Mouse (Mus musculus) cerebellum, postnatal 4 days (tissue): Measurements from ENCODE around the gene Slc9a5.

Experiments
- DNase-seq, 2 experiments: peaks; one replicate each; pipeline ENCODE4 v3.0.0; 2022; ENCODE audit warnings: low spot score in 2 of 2, mixed read lengths in 1 of 2

Slc9a5 gene

DNA sequence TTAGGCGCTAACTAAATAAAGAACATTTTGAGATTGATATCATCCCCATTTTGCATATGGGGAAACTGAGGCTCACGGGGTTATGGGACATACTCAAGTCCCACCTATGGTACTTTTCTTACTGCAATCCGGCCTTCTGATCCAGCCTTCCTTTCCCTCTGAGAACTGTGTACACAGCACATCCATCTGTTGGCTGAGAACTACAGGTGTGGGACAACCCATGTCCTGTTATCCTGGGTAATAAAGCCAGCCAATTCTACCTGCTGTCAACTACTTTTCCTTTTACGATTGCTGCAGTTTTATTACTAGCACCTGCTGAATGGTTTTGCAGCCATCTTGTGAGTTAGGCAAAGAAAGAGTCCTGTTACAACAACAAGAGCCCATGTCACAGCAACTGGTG is 5.9 kb downstream of the Slc9a5 start:
- no peak for DNase-seq

DNA sequence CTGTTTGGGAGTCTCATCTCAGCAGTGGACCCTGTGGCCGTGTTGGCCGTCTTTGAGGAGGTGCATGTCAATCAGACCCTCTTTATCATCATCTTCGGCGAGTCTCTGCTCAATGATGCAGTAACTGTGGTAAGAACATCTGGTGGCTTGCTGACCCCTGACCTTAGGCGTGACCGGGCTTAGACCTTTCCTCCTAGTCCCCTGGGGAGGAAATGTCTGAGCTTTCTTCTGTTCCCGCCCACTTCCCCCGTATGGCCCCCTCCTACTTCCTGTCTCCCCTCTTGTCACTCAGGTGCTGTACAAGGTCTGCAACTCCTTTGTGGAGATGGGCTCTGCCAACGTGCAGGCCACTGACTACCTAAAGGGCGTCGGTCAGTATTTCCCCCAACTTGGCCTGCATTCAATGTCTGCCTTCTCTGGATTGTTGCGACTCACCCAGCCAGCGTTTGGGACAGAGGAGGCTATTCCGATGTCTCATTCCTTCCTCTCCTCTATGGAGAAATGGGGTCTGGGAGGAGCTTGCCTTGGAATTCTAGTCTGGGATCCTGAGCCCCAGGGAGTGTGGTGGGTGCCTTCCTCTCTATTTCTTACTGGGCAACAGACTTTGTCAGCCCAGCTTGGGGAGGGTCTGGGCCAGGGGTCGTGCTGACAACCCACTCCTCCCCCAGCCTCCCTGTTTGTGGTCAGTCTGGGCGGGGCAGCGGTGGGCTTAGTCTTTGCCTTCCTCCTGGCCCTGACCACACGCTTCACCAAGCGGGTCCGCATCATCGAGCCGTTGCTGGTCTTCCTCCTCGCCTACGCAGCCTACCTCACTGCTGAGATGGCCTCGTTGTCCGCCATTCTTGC is 6.8 kb downstream of the Slc9a5 start:
- no peak for DNase-seq

DNA sequence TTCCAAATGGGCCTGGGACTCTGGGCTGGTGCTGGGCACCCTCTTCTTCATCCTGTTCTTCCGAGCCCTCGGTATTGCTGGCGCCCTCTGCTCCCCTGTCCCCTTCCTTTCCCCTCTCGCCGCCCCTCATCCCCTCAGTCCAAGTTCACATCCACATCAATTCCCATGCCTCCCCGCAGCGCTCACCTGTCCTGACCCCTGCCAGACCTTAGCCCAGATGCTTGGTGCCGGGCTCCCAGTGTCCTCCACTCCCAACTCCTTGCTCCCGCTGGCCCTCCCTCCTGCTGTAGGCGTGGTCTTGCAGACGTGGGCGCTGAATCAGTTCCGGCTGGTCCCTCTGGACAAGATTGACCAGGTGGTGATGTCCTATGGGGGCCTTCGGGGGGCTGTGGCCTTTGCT is 8.0 kb downstream of the Slc9a5 start:
- no peak for DNase-seq

DNA sequence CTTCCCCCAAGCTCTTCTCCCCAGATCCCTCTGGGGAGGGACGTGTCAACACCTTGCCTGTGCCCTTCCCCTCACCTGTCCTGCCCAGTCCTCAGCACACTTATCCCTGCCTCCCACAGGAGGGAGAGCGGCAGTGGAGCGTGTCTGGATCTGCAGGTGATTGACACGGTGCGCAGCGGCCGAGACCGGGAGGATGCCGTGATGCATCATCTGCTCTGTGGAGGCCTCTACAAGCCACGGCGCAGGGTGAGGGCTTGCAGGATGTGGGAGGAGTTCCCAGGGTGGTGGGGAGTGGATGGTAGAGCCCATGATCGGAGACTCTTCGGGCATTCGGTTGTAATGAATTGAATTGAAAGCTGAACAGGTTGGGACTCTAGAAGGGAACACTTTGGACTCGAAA is 10.6 kb downstream of the Slc9a5 start:
- DNase-seq, result no peak

DNA sequence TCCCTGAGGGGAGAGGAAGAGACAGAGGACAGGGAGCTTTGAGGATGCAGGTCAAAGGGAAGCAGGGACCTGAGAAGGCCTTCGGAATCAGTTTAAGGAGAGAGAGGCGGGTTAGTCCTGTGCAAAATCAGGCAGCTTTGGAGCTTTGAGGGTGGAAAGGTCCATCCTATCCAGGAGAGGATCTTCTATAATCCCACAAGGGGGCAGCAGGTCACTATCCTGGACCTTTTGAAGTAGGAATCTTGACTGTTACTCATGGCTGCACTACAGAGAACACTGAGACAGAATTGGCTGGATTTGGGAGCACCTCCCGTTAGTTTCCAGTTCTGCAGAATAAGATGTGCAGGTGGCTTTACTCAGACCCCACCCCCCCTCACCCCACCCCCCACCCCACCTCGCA is 11.0 kb downstream of the Slc9a5 start:
- no peak for DNase-seq

DNA sequence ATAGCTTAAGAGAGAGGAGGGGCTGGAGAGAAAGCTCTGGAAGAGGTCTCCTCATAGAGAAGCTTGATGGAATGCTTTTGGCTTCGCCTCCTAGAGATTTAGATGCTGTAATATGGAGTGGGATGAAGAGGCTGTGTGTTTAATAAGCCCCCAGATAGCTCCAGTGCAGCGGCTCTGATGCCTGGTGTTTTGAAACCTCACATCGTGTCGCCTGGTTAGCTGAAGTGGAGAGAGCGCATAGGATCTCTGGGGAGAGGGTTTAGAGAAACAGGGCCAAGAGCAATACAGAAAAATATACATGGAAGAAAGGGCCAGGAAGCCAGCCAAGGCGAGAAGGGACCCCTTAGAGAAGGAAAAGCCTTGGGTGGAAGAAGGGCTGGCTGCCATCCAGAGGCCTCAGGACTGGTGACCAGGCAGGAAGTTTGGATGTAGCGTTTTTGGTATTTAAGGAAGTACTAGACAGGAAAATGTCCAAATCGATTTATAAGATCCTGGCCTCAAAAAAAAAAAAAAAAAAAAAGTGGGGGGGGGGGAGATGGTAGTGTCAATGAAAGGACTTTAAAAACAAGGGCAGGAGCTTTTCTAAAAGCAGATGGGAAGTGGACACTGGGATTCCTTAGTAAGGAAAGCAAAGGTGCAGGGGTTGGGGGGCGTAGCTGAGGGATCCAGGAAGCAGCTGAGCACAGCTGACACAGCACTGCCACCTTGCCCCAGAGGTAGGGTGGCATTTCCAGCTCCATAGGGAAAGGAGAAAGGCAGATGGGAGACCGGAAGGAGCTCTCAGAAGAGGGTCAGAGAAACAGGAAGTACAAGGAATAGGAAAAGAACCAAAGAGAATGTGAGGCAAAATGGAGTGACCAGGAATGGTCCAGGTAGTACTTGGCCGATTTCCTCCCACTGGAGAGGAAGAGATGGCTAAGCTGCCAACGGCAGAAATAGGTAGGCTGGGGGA is 13.4 kb downstream of the Slc9a5 start:
- DNase-seq, result no peak

DNA sequence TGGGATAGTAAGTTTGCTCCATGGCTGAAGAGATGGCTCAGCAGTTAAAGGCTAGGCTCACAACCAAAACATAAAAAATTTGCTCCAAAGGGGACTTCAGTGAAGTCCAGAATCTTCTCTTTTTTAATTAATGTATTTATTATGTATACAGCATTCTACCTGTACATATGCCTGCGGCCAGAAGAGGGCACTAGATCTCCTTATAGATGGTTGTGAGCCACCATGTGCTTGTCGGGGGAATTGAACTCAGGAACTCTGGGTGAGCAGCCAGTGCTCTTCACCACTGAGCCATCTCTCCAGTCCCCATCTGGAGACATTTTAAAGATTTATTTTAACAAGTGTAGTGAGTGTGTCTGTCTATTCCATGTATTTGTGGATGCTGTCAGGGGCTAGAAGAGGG is 18.5 kb downstream of the Slc9a5 start:
- DNase-seq, result no peak

DNA sequence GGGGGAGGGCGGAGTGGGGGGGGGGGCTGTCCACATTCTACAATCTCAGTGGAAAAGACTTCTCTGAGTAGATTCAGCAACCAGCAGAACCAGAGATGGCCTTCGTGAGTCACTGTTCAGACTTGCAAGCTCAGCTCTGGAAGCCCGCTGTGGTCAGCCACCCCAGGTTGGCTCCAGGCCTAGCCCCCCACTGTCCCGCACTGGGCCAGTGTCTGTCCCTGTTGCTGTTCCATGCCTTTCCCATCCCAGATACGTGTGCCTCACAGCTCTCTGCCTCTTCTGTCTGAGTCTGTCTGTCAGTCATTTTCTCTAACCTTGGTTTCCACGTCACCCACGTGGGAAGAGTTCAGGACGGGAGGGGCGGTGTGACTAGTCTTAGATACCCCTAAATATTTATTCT is 23.8 kb downstream of the Slc9a5 start:
- no peak for DNase-seq

DNA sequence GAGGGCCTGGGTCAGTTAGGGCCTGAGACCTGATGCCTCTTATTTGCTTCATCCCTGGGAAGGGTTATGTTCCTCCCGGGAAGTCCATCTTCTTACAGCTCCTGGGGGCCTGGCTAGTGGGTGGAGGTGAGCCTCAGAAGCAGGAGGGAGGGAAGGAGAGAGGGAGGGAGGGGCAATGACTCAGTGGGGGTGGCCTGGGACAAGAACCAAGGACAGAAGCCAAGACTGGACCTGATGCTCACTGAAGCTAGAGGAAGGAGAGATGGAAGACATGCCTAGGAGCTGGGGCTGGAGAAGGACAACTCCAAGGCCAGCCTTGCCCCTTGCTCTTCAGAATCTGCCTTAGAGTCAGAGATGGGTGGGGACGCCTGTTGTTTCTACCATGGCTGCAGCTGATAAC is 24.4 kb downstream of the Slc9a5 start, which contains the start of gene Plekhg4:
Plekhg4 (plus strand) TSS at position 243 of the 400 bp plus-strand sequence.
- no peak for DNase-seq

DNA sequence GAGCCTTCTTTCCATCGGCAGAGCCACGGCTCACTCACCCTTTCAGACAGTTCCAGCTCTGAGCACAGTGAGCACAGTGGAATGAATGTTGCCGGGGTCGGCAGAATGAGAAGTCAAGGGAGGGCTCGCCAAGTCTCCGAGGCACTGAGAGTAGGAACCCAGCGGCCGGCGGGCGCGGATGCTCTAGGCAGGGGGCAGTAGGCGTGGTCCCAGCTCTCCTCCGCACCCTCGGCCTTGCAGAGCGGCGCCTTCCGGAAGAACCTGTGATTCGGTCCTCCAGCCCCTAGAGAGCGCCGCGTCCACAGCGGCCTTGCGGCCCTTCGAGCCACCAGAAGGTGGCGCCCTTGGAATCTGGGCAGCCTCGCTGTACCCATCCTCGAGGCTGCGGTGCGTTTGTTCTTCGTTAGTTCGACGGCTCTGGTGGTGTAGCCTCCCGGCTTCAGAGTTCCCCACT is 25.9 kb downstream of the Slc9a5 start:
- DNase-seq, result peak in 1 of 2 experiments; percentile 46

DNA sequence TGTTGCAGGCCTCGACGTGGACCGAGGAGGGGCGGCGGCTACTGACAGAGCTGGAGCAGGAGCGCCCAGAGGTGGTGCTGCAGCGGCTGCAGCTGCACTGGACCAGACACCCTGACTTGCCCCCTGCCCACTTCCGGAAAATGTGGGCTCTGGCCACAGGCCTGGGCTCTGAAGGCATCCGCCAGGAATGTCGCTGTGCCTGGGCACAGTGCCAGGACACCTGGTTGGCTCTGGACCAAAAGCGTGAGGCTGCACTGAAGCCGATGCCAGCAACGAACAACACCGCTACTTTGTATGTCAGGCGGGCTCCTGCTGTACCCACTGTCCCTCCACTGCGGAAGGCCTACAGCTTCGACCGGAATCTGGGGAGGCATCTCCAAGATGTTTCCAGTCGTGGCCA is 30.0 kb downstream of the Slc9a5 start:
- DNase-seq, result peak; percentile 56 to 80

DNA sequence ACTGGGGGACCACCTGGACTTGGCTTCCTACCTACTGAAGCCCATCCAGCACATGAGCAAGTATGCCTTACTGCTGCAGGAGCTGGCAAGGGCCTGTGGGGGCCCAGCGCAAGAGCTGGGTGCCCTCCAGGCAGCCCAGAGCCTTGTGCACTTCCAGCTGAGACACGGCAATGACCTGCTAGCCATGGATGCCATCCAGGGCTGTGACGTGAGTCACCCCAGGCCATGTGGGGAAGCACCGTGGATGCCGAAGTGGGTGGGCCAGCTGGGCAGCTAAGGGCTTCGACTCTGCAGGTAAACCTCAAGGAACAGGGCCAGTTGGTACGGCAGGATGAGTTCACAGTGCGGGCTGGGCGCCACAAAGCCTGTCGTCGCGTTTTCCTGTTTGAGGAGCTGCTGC is 31.7 kb downstream of the Slc9a5 start:
- no peak for DNase-seq

DNA sequence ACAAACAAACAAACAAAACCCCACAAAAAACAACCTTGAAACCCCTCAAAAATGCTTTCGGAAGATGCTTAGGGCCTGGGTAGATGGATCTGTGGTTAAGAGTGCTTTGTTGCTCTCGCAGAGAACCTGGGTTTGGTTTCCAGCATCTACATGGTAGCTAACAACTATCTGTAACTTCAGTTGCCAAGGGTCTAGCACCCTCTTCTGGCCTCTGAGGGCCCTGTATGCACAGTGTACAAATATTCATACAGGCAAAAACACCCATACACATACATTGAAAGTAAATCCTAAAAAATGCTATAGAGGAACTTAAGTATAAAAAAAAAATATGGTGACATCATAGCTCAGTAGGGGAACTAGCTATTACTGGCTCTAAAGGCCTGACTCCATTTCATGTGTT is 35.4 kb downstream of the Slc9a5 start:
- DNase-seq, result no peak

DNA sequence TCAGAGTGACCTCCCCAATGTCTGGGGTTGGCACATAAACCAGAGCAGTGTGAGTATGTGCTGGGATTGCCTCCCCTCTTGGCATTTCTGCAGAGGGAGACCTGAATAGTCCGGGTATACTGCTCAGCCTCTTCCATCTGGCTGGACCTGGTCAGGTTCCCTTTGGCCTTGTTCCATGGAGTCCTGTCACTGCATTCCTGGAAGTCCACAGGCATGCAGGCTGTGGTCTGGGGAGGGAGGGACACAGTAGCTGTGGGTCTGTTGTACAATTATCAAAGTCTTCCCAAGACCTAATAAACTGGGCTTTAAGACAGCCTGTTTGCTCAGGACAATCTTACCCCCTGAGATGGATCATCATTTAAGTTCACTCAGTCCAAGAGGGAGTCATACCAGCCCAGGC is 38.5 kb downstream of the Slc9a5 start:
- DNase-seq, result no peak

DNA sequence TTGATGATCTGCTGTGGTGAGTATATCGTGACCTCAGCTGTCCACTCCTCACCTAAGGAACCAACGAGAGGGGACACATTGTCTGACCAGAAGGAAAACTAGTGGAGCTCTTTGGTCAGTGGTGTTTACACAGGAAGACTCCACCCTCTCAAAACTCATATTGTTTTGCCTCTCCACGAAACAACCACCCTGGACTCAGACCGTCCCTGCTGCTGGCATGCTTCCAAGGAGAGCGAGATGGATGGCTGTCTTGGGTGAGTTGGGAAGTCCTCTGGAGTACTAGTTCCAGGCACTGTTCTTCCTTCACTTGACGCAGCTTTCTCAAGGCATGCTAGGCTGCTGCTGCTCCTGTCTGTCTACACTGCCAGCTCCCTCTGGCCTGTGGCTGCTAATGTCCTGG is 40.5 kb downstream of the Slc9a5 start:
- DNase-seq, result no peak

DNA sequence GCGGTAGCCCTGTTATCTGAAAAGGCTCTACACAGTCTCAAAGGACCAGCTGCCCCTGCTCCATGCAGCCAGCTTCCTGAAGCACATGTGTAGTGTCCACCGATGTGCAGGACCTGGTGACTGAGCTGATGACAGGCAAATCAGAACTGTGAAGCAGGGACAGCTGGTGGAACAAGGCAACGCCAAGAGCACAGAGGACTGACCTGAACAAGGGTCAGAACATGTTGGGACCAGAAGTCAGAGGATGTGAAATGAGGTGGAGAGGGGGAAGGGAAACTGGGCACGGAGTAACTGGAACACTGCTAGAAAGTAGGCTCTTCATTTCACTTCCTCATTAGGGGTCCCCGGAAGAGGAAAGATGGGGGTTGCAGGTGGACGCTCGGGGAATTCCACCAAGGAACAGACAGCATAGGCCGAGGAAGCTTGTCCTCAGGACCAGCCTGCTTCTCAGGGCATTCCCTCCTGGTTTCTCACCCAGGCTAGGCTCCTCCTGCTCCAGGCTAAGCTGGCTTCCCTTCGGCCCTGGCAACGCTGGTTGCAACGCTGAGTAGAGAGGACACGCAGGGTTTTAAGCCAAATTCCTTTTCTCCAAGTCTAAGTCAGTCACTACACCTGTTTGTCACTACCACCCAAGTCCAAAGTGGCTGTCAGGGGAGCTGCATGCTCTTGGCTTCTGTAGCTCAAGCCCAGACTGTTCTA is 44.6 kb downstream of the Slc9a5 start:
- DNase-seq, result no peak

DNA sequence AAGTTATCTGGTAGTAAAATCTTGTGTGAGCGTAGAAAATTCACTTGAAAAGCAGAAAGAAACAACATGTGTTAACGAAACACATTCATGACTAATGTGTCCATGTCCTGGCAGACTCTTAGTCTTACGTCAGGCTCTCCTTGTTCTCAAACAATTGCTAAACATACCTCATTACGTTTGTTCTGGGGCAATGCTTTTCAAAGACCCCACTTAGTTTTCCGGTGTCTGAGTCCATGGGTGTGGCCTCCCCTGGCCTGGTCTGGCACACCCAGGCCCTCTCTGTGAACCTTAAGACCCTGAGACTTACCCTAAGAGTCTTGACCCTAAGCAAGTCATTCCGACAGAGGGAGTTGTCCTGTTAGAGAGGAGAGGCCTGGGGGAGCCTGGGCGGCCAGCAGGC is 45.3 kb downstream of the Slc9a5 start:
- DNase-seq, result no peak

DNA sequence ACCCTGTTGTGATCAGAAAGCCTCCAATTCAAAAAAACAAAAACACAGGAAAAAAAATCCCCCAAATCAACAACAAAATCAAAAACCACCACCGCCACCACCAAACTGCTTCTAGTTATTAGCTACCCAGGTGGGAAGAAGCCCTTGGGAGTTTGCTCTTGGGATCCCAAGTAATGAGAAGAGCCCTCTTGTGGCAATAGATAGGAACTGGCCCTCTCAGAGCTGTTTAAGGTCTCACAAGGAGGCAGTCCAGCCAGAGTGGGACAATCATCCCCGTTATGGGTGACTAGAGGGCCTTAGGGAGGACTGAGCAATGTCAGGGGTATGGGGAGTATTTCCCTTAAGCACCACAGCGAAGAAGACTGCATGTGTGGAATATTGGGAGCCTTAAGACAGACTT is 49.1 kb downstream of the Slc9a5 start:
- DNase-seq, result peak in 1 of 2 experiments; percentile 27

DNA sequence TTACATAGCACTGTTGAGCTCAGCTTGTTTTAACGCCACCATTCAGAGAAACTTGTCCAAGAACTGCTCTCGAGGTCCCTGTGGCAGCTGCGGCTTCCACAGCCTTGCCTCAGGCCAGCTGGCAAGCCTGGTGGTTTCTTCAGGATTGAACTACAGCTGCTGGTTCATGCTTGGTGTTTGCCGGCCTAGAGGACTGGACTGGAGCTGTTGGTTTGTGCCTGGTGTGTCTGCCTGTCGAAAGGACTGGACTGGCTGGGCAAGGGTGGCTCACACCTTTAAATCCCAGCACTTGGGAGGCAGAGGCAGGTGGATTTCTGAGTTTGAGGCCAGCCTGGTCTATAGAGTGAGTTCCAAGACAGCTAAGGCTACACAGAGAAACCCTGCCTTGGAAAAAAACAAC is 51.4 kb downstream of the Slc9a5 start:
- DNase-seq, result no peak

DNA sequence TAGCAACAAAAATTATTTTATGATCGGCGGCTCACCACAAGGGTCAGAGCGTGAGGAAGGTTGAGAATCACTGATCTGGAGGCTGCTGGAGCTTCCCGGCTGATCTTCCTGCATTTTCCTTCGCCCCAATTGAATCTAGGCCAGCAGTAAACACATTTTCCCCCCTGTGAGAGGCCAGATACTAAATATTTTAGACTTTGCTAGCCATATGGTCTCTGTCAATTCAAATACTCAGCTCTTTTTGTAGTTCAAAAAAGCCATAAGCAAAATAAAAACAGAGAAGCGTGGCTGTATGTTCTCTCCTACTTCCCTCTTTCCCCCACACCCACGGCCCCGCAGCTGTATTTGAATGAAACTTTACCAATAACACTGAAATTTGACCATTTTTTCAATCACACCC is 54.8 kb downstream of the Slc9a5 start:
- DNase-seq, result no peak

DNA sequence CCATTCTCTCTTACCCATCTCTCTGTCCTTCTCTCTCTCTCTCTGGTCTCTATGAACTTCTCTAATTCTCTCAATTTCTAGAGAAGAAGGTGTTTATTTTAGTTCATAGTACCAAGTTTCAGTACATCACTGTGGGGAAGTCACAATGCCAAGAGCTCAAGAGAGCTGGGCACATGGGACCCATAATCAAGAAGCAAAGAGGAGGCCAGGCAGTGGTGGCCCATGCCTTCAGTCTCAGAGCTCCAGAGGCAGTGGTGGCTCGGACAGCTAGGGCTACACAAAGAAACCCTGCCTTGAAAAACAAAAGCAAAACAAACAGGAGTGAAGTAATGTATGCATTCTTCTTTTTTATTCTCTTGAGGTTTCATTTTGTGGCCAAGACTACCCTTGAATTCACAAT is 55.9 kb downstream of the Slc9a5 start:
- no peak for DNase-seq

DNA sequence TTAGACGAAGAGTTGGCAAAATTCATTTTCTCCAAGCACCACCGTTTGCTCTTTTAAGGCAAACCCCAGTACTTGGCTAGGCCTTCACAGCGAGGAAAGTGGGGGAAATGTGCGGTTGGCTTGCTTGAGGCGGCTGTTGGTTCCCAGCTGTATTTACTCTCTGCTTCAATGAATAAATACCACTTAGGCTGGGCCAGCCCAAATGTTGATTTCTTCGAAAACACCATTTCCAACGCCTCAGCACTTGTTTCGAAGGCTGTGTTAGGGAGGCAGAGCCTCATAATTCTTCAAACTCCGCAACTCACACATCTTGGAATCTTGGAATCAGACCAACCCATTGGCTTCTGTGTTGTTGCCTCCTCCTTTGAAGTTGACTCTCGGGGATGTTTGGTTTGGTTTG is 57.8 kb downstream of the Slc9a5 start:
- DNase-seq, result no peak
